Mouse (Mus musculus): ENCODE results near the gene Map7.
A peak's percentile ranks its signal among the peaks of the same experiment; 100 is the strongest.

Gene Map7

DNA sequence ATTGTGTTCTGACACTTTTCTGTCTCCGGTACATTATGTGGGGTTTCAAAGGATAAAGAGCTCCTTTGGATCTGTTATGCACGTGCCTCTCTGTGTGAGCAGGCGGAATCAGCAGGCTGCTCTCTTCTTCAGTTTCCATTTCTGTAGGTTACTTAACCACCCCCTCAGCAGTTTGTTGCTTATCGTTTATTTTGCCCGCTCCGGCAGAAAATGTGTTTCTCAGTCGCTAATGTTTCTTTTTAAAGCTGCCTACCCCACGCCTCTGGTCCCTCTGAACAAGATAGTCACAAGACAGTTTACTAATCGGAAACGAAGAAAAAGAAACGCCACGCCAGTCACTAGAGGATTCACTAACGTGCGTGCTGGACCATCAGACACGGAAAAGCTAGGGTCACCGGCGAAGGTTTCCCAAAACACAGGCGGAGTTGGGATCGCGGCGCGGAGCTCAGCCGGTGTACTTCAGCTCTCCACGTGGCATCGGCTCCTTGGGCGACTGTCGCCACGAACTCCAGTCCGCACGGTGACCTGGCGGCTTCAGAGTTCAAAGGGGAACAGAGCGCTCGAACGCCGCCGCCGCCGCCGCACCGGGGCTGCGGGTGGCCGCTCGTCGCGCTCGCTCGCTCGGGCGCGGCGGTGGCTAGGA is at the start of gene Map7:
TSS of gene Map7 (plus strand) at position 342 of the 643 bp plus-strand sequence.
- no peak for DNase-seq (ENCODE audit: low read depth, low spot score)

DNA sequence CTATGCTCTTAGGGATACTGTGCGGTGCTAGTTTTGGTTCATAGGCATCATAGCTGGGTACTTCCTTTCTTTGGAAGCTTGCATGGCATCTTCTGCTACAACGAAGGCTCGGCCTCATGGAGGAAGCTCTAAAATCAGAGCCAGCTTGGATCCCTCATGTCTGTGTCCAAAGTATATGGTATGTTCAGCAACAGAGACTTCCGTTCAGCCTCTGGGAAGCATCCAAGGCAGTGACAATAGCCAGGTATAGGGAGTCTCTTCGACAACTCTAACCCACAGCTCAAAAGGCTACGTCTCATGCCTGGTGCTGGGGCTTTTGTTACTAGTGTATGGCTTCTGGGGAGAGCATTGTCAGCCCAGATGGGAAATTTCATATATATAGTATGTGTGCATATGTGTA is 46.8 kb upstream of the Map7 start:
- no peak for DNase-seq (ENCODE audit: low read depth, low spot score)

DNA sequence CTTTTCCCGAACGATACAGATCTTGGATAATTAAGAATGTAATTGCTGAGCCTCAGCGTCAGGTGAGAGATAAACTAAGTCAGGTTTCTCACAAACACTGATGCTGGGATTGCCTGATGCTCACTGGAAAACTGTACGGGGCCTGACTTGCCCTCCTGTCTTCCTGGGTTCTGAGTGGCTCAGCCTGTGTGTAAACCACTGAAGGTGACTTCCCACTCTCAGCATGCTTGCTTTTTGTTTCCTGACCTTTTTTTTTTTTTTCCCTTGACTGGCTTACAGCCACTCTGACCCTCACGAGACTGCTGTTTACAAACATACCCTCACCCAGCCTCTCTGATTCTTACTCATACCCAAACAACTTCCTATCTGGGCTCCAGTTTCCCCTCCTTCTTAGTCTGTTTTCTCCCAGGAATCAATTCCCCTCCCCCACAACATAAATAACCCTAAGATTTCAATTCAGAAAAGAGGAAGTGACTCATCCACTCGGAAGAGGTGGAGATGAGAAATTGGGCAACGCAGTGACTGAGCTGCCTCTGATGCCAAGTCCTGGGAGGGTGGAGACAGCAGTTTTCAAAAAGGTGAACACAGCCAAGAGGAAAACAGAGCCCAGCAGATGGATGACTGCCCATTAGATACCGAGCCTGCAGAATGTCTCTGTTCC is 43.9 kb upstream of the Map7 start:
- DNase-seq (ENCODE audit: low read depth, low spot score) = no peak

DNA sequence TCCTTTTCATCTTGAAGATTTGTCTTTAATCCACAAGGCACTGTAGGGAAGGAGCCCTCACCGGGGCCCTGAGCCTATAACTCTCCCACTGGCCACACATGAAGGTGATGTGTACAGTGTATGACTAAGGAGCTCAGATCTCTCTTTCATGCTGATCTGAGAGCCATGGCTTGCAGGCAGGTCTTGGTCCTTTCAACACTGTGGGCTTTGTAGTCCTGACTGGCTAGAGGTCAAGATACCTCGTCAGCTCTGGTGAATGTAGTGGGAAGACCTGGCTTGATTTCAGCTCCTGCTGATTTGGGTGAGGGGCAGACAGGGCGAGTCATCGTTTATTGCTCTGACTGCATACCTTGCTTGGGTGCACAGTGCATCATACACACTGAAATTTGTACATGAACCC is 42.7 kb upstream of the Map7 start:
- no peak for DNase-seq (ENCODE audit: low read depth, low spot score)

DNA sequence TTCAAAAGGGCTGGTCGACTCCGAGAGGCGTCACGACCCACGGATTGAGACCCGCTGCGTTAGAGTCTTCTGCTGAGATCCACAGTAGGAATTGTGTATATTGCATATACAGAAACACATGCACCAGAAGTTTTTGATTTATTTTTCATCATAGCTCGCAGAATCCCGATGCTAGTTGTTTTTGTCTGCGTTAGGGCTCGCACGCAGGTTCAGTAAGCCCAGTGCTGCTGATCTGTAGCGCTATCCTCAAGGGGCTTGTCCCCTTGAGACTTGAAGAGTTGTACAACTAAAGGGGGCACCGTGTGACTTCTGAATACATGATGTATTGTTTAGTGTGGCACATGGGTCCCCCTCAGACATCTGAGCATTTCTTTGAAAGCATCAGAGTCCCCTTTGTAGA is 41.2 kb upstream of the Map7 start:
- DNase-seq (ENCODE audit: low read depth, low spot score) = no peak

DNA sequence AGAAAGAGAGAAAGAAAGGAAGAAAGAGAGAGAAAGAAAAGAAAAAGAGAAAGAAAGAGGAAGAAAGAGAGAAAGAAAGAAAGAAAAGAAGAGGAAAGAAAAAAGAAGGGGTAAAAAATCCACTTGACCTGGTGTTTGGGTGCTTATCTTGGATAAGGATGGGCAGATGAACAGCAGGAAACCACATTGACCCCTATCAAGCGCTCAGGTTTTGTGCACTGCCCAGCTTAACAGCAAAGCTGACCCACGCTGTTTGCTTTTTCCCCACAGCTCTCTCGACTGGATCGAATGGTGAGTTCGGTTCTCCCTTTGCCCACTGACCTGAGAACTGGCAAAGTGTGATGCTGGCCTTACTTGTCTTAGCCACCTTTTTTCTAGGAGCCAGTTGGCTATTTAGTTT is 36.8 kb upstream of the Map7 start:
- DNase-seq (ENCODE audit: low read depth, low spot score) = no peak

DNA sequence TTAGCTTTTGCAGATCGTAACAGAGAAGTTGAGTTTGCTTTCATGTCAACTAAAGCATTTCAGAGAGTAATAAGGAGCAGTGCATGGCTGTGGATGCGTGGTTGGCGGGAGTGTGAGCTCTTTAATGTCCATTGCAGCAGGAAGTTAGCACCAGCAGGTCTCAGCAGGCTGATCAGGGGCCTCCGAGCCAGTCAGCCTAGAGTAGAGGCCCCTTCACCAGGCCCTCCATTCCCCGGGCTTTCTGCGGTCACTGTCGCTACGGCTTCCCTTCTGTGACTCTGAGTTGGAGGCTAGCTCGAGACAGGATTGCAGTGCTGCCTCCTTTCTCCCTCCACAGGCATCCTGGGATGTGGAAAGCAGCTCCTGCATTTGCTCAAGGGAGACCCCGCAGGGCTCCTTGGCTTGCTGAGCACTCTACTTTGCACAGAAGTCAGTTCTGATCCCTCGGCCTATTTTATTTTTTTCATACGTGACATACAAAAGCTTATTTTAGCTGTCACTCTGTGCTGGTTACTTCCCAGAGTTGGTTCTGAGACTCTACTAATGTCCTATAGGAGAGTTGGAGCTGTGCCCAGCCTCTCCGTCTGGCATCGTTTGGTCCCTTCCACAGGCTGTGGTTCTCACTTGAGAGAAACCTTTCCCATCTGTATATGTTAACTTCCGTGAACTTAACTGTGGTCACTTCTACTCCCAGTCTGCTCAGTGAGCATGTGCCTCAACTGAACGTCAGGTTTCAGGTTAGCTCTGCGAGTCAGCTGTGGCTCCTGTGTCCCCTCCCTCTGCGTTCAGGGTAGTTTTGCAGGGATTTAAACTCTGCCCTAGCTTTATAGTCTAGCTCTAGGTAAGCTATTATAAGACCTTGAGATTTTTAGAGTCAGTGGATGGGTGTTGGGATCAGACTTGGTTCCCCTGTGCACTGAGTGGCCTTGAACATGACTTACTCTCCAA is 36.0 kb upstream of the Map7 start:
- DNase-seq (ENCODE audit: low read depth, low spot score) = no peak

DNA sequence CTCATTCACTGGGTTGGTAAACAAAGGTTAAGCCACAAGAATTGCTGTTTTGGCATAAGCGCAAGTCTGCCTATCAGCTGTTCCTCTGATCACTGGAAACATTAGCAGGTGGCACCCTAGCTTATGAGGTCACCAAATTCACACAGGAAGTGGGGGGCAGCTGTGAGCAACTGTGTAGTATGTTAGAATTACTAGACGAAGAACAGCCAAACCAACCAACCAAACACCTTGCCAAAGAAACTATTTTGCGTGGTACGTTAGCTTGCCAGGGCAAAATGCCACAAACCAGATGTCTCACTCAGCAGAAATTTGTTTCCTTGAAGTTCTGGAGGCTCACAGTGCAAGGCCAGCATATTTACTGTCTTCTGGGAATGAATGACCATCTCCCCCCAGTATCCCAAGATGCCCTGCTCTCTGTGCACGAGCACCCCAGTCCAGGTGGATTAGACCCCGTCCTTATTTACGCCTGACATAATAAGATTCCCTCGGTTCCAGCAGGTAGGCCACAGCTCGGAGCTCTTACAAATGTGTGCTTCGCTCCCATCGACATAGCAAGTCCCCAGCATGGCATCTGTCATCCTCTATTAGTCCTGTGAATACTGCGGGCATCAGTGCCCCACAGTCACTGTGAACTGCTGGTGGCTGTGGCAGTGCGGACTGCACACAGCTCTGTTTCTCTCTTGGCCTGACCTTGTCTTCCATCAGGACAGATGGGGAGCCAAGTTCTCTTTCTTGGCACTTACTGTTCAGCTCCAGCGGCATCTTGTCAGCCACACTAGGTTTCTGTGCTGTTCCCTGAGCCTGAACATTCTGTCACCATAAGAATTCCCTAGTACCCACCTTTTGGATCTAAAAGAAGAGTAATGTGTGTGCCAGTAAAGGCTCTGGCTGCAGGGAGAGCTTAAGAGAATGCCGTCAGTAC is 28.5 kb upstream of the Map7 start:
- no peak for DNase-seq (ENCODE audit: low read depth, low spot score)

DNA sequence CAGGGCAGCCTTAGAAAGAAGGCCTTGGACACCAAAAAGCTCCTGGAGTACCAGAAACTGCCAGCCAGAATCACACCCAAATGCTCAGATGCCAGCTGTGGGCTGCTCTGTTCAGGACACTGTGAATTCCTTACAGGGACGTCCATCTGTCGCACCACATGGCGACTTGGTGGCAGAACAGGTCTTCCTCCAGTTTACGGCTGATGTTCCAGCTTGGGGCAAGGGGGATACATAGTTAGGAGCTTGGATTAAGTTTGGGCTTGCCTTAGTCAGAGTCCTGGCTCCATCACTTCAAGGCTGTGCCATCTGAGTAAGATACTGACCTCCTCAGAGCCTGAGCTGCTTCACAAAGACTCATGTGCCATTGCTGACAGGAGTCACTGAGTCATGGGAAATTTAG is 26.3 kb upstream of the Map7 start:
- no peak for DNase-seq (ENCODE audit: low read depth, low spot score)

DNA sequence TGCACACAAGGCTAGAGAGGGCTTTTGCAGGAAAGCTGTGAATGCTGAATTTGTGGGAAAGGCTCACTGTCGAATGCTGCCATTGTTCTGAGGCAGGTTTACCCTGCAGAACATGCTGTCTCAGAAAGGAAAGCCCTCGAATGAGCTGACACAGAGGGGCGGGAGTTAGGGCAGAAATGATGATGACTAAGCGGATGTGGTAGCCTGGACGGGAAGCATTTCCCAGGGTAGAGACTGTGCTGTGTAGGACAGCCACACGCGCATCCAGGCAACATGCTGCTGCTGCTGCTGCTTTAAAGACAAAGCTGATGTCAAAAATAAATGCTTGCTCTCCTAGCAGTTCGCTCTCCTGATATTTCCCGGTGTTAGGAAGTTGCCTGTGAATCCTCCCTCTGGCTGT is 24.9 kb upstream of the Map7 start:
- no peak for DNase-seq (ENCODE audit: low read depth, low spot score)

DNA sequence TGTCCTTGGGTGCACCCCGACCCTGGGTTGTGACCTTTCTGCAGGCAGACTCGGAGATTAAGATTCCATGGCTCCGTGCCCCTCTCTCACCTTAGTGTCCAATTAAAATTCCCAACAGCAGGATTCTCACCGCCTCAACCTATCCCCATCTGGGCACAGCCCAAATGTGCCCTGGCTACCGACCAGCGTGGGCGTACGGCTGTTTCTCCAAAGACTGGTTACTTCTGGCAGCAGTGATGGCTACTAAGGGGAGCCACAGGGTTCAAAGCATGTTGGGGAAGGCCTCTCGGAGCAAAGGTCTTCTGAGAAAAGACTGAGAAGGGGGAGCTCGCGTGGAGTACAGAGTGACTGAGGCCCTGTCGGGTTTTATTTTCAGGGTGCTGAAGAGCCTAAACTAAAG is 23.7 kb upstream of the Map7 start:
- no peak for DNase-seq (ENCODE audit: low read depth, low spot score)

DNA sequence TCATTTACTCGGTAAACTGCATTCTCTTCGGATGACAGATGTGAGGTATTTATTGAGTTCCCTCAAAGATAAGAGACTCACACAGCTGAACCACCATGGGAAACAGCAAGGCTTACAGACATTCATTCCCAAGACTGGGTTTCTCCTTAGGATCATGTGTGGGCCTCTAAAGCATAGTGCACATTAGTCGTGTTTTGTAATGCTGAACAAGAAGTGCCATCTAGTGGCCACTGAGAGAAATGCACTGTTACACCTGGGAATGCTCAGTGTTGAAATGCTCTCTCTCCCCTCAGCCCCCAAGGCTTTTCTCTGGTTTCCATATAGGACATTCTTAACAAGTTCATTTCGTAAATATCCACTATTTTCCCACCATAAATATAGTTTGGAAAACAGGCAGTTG is 23.0 kb upstream of the Map7 start:
- DNase-seq (ENCODE audit: low read depth, low spot score) = peak; percentile 47

DNA sequence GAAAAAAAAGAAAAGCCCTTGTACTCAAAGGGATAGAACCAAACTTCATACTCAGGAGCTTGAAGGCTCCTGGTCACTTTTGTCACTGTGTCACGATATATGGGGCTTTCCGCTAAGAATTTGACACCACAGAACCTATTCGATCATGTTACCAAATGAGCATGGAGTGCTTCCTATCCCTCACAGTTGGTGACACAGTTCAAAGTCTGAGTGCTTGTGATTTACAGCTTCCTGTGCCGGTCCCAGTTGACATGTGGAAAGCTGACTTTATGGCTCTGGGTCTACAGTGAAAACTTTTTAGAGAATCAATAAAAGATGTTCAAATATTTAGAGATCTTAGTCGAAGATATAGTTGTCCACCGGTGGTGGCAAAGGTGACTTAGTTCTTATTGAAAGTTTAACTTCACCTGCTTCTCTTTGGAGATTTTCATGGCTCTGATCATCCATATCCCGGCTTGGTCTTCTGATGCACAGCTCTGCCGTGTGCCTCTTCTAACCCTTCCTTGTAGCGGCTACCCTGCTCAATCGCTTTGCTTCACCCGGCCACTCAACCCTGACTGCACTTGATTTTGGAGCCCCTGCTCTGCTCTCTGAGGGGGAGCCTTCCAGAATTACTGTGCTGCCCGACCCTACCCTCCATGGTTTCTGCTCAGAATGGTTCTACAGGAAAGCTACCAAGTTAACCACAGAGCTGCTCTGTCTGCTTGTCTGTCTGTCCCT is 15.2 kb upstream of the Map7 start:
- no peak for DNase-seq (ENCODE audit: low read depth, low spot score)

DNA sequence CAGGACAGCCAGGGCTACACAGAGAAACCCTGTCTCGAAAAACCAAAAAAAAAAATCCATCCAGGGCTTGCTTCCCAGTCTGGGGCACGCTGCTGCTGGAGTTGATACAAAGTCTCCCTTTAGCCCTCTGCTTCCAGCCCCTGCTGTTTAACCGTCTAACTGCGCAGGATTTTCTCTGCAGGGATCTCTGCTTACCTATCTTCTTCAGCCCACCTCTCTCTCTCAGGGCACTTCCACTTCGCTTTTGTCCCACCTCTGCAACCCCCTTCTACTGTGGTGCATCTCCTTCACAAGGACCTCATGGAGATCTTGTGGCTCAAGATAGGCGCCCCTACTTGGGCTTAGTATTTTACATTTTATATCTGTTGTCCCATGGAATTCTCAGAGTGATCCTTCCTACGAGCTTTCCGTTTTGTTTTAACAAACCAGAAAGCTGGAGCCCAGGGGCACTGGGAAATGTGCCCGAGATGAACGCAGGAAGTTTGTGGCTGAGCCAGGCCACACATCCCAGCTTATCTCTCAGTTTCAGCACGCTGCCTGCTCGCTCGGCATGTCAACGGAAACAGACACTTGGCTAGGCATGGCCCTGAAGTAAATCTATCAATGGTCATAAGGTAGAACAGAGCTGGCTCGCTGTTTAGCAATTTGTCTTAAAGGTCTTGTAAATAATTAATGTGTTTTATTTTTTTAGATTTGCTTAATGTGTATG is 12.8 kb upstream of the Map7 start:
- DNase-seq (ENCODE audit: low read depth, low spot score) = no peak

DNA sequence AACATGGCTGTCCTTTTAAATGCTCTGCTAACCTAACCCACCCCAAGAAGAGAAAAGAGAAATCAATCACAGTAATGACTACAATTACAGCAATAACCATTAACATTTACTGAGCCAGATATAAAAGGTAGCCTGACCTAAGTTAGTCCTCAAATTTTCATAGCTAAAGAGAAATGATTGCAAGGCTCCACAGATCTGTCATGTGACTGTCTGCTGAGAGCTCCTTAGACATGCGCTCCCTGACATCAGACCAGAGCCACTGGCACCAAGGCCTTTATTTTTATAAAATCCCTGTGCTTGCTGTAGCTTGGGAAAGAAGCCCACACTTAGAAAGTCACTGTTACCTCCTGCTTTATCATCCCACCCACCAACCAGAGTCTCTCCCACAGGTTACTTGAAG is 11.8 kb upstream of the Map7 start:
- no peak for DNase-seq (ENCODE audit: low read depth, low spot score)

DNA sequence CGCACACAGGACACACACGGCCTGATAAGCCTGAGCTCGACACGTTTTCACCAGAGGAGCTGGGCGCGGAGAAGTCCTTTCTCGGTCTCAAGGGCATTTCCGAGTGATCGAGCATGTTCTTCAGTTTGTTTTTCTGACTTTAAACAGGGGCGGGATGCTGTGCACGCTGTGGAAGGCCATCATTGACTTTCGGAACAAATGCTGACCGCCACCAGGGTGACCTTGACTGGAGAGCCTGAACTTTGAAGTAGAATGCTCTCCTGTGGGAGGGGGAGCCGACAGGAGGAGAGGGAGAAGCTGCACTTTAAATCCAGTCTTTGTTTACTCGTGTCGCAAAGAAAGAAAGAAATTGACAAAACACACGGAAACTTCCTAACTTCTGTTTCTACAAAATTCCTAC is 6.9 kb upstream of the Map7 start:
- DNase-seq (ENCODE audit: low read depth, low spot score) = no peak

DNA sequence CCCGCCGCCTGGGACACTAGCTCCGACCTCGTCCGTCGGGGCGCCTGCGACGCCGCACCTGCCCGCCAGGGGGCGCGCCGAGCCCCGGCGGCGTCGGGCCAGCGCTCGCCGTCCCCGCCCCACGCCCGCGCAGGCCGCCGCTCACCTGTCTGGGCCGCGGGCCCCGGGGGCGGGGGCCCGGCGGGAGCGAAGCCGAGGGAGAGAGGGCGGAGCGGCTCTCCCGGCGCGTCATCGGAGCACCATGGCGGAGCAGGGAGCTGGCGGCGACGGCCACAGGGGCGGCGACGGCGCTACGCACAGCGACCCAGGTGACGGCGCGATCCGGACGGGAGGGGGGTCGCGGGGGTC is 476 bp downstream of the Map7 start:
- no peak for DNase-seq (ENCODE audit: low read depth, low spot score)

DNA sequence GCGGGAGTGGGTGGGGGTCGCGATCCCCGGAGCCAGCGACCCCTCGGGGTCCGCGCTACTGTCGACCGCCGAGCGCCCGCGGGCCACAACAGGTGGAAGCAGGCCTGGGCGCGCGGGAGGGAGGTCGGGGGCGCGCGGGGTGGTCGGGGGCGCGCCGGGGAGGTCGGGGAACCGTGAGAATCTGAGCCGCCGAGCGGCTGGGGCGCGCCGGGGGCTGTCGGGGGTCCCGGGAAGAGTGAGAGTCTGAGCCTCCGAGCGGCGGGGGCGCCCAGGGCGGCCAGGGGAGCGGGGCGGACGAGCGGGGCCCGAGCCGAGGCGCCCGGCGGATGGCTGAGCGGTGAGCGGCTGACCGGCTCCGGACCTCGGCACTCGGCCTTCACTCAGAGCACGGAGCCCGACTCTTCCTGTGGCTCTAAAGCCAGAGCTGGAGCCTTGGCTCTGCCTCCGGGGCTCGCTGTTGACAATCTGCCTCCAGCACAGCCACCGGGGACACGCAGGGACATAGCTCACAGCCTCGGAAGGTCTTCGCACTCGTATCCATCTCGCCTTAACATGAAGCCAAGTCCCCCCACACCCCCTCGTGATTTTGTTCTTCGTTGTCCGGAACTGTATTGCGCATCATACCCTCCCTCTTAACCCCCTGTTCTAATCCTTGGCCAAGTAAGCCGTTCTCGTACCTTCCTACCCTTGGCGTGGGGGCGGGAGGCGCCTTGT is 1.0 kb downstream of the Map7 start:
- DNase-seq (ENCODE audit: low read depth, low spot score) = no peak

DNA sequence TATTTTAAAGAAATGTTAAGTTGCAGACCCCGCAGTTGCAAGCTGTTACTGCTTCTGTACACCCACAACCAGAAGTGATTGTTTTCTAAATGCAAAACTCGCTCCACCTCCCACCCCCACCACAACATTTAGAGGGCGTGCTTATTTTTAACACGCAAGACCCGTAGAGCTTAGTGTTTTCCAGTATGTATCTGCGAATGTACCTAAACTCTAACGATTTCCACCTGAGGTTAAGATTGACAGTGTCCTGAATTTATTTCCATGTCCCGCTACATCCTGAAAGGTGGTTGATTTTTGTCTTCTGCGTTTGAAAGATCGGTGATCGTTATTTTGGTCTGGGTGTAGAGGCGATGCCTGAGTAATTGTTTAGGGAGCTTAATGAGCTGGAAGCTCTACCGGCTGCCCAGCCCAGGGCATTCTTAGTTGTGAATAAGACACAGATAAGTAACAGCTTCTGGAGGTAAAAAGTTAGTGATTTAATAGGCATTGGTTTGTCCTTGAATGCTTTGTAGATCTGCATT is 1.6 kb downstream of the Map7 start:
- no peak for DNase-seq (ENCODE audit: low read depth, low spot score)

DNA sequence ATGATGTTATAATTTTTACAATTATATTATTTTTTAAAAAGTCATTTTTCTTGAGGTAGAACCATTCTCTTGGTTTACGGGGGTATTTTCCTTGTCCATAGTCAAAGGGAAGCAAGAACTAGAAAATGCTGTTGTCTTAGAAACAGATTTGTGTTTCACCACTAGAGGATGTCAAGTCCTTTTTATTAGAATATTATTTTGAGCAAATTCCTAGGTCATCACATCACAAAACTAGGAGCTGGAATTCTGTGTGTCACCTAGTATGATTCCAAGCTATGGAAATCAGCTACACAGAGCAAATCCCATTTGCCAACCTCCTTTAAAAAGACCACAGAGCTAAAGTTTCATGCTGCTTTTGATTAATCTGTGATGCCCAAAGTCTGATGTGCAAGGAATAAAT is 3.9 kb downstream of the Map7 start:
- DNase-seq (ENCODE audit: low read depth, low spot score) = no peak
